Mouse (Mus musculus): ENCODE measurements at regions not wholly inside any gene's neighbourhood (a gene's known extent, or its start where the extent isn't known, plus 50 kb on each side); places are given as distances from the start of the nearest gene placed in this dataset.

- DNase-seq (no peak), ATAC-seq (ENCODE audit: insufficient read depth) (no peak)
- Histone ChIP-seq H3K27ac (ENCODE audit: low read depth) (no peak overlapping the region), H3K9ac (no peak overlapping the region), H3K4me1 (ENCODE audit: insufficient read depth) (no peaks in the 10 kb centered on the region), H3K4me3 (ENCODE audit: low read depth, low read length) (no peak overlapping the region), H3K27me3 (ENCODE audit: insufficient read depth, low read length) (no peaks in the 10 kb centered on the region), H3K36me3 (ENCODE audit: insufficient read depth) (no peaks in the 10 kb centered on the region), H3K9me3 (ENCODE audit: low read depth, low read length) (no peaks in the 10 kb centered on the region), H3K4me2 (no peak overlapping the region)
- TF ChIP-seq CTCF (IDR thresholded peaks at IDR 0.05; ENCODE audit: low read depth), result no peak
- WGBS, result 73% methylated on average over 4 of the region's 4 CpGs
Measured at GRCm38 (mm10) chr17:51407046-51407445, 227.9 kb upstream of the Tbc1d5 start.

GRCm38 (mm10) chr17:51405059-51405458, 225.9 kb upstream of the Tbc1d5 start:
- no peak overlapping the region for H3K9ac ChIP-seq
- ATAC-seq (ENCODE audit: insufficient read depth) (no peak), DNase-seq (no peak)
- no peaks in the 10 kb centered on the region for H3K4me1 ChIP-seq (ENCODE audit: insufficient read depth)
- H3K27ac ChIP-seq (ENCODE audit: low read depth), result no peak overlapping the region
- H3K4me3 ChIP-seq (ENCODE audit: low read depth, low read length), result no peak overlapping the region
- no peaks in the 10 kb centered on the region for H3K9me3 ChIP-seq (ENCODE audit: low read depth, low read length)
- TF ChIP-seq CTCF (IDR thresholded peaks at IDR 0.05; ENCODE audit: low read depth), result peak; percentile 23; the same call in 1 of the 2 replicates
- no peaks in the 10 kb centered on the region for H3K36me3 ChIP-seq (ENCODE audit: insufficient read depth)
- WGBS, result 77% methylated on average over 3 of the region's 3 CpGs
- H3K4me2 ChIP-seq, result no peak overlapping the region
- H3K27me3 ChIP-seq (ENCODE audit: insufficient read depth, low read length), result no peaks in the 10 kb centered on the region

- H3K27ac ChIP-seq (ENCODE audit: low read depth), result no peak overlapping the region
- TF ChIP-seq CTCF (IDR thresholded peaks at IDR 0.05; ENCODE audit: low read depth), result no peak
- no peak overlapping the region for H3K4me2 ChIP-seq
- WGBS, result 70% methylated on average over 7 of the region's 7 CpGs
- H3K4me1 ChIP-seq (ENCODE audit: insufficient read depth), result no peaks in the 10 kb centered on the region
- H3K36me3 ChIP-seq (ENCODE audit: insufficient read depth), result no peaks in the 10 kb centered on the region
- H3K9me3 ChIP-seq (ENCODE audit: low read depth, low read length), result no peaks in the 10 kb centered on the region
- H3K9ac ChIP-seq, result no peak overlapping the region
- ATAC-seq (ENCODE audit: insufficient read depth) (no peak), DNase-seq (no peak)
- H3K4me3 ChIP-seq (ENCODE audit: low read depth, low read length), result no peak overlapping the region
- H3K27me3 ChIP-seq (ENCODE audit: insufficient read depth, low read length), result no peaks in the 10 kb centered on the region
Measured at GRCm38 (mm10) chr17:51397973-51398372, 218.8 kb upstream of the Tbc1d5 start.

- ATAC-seq (ENCODE audit: insufficient read depth), result no peak
- Histone ChIP-seq H3K27ac (ENCODE audit: low read depth) (no peak overlapping the region), H3K4me3 (ENCODE audit: low read depth, low read length) (no peak overlapping the region), H3K9ac (no peak overlapping the region), H3K4me2 (no peak overlapping the region), H3K27me3 (ENCODE audit: insufficient read depth, low read length) (no peaks in the 10 kb centered on the region), H3K36me3 (ENCODE audit: insufficient read depth) (no peaks in the 10 kb centered on the region), H3K4me1 (ENCODE audit: insufficient read depth) (no peaks in the 10 kb centered on the region), H3K9me3 (ENCODE audit: low read depth, low read length) (no peaks in the 10 kb centered on the region)
- DNase-seq, result no peak
- 80% methylated on average over 11 of the region's 11 CpGs for WGBS
- TF ChIP-seq CTCF (IDR thresholded peaks at IDR 0.05; ENCODE audit: low read depth), result no peak
Measured at GRCm38 (mm10) chr17:51393771-51394221, 214.6 kb upstream of the Tbc1d5 start.

GRCm38 (mm10) chr17:51391871-51392270, 212.7 kb upstream of the Tbc1d5 start:
- no peaks in the 10 kb centered on the region for H3K36me3 ChIP-seq (ENCODE audit: insufficient read depth)
- WGBS, result 91% methylated on average over 10 of the region's 10 CpGs
- ATAC-seq (ENCODE audit: insufficient read depth) (no peak), DNase-seq (no peak)
- H3K27me3 ChIP-seq (ENCODE audit: insufficient read depth, low read length), result no peaks in the 10 kb centered on the region
- no peak overlapping the region for H3K9ac ChIP-seq
- no peak overlapping the region for H3K27ac ChIP-seq (ENCODE audit: low read depth)
- H3K4me3 ChIP-seq (ENCODE audit: low read depth, low read length), result no peak overlapping the region
- TF ChIP-seq CTCF (IDR thresholded peaks at IDR 0.05; ENCODE audit: low read depth), result no peak
- H3K4me2 ChIP-seq, result no peak overlapping the region
- no peaks in the 10 kb centered on the region for H3K9me3 ChIP-seq (ENCODE audit: low read depth, low read length)
- H3K4me1 ChIP-seq (ENCODE audit: insufficient read depth), result no peaks in the 10 kb centered on the region

- no peak overlapping the region for H3K4me2 ChIP-seq
- 66% methylated on average over 6 of the region's 6 CpGs for WGBS
- H3K9me3 ChIP-seq (ENCODE audit: low read depth, low read length), result no peaks in the 10 kb centered on the region
- ATAC-seq (ENCODE audit: insufficient read depth), result no peak
- no peaks in the 10 kb centered on the region for H3K36me3 ChIP-seq (ENCODE audit: insufficient read depth)
- DNase-seq, result no peak
- H3K27me3 ChIP-seq (ENCODE audit: insufficient read depth, low read length), result no peaks in the 10 kb centered on the region
- no peak overlapping the region for H3K9ac ChIP-seq
- H3K4me3 ChIP-seq (ENCODE audit: low read depth, low read length), result no peak overlapping the region
- TF ChIP-seq CTCF (IDR thresholded peaks at IDR 0.05; ENCODE audit: low read depth), result no peak
- no peak overlapping the region for H3K27ac ChIP-seq (ENCODE audit: low read depth)
- H3K4me1 ChIP-seq (ENCODE audit: insufficient read depth), result no peaks in the 10 kb centered on the region
Measured at GRCm38 (mm10) chr17:51382552-51382951, 203.4 kb upstream of the Tbc1d5 start.

GRCm38 (mm10) chr17:51371937-51372479, 192.9 kb upstream of the Tbc1d5 start:
- ATAC-seq (ENCODE audit: insufficient read depth), result no peak
- H3K27ac ChIP-seq (ENCODE audit: low read depth), result no peak overlapping the region
- H3K4me2 ChIP-seq, result no peak overlapping the region
- H3K4me3 ChIP-seq (ENCODE audit: low read depth, low read length), result no peak overlapping the region
- 70% methylated on average over 7 of the region's 7 CpGs for WGBS
- no peaks in the 10 kb centered on the region for H3K9me3 ChIP-seq (ENCODE audit: low read depth, low read length)
- TF ChIP-seq CTCF (IDR thresholded peaks at IDR 0.05; ENCODE audit: low read depth), result no peak
- no peaks in the 10 kb centered on the region for H3K4me1 ChIP-seq (ENCODE audit: insufficient read depth)
- DNase-seq, result no peak
- no peak overlapping the region for H3K9ac ChIP-seq
- no peaks in the 10 kb centered on the region for H3K27me3 ChIP-seq (ENCODE audit: insufficient read depth, low read length)
- no peaks in the 10 kb centered on the region for H3K36me3 ChIP-seq (ENCODE audit: insufficient read depth)

GRCm38 (mm10) chr17:51370990-51371389, 191.8 kb upstream of the Tbc1d5 start:
- Histone ChIP-seq H3K27ac (ENCODE audit: low read depth) (no peak overlapping the region), H3K9me3 (ENCODE audit: low read depth, low read length) (no peaks in the 10 kb centered on the region), H3K4me2 (no peak overlapping the region), H3K4me1 (ENCODE audit: insufficient read depth) (no peaks in the 10 kb centered on the region), H3K4me3 (ENCODE audit: low read depth, low read length) (no peak overlapping the region), H3K36me3 (ENCODE audit: insufficient read depth) (no peaks in the 10 kb centered on the region), H3K27me3 (ENCODE audit: insufficient read depth, low read length) (no peaks in the 10 kb centered on the region), H3K9ac (no peak overlapping the region)
- DNase-seq (no peak), ATAC-seq (ENCODE audit: insufficient read depth) (no peak)
- 76% methylated on average over 7 of the region's 7 CpGs for WGBS
- TF ChIP-seq CTCF (IDR thresholded peaks at IDR 0.05; ENCODE audit: low read depth), result no peak
